Mouse (Mus musculus) urinary bladder, postnatal 10 days (tissue): ENCODE data around the gene Efs.

ENCODE experiments used
- DNase-seq: peaks from one replicate; pipeline ENCODE4 v3.0.0; 2022; ENCODE audit warnings: low spot score

Efs gene

DNA sequence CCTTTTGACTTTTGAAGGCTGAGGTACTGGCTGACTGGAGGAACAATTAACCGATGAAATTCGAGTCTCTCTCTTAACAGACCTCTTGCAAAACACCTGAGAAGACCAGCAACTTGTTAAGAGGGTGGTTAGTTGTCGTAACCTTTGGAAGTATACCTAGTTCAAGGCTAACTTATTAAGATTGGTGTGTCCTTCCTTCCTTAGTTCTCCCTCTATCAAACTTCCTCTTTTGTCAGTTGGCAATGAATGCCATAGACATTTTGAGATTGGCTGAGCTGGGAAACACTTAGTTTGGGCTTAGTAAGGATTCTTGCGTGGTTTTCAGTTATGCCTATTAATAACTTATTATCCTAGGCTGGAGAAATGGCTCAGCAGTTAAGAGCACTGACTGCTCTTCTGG, 57.9 kb downstream of the Efs start:
- DNase-seq = no peak

DNA sequence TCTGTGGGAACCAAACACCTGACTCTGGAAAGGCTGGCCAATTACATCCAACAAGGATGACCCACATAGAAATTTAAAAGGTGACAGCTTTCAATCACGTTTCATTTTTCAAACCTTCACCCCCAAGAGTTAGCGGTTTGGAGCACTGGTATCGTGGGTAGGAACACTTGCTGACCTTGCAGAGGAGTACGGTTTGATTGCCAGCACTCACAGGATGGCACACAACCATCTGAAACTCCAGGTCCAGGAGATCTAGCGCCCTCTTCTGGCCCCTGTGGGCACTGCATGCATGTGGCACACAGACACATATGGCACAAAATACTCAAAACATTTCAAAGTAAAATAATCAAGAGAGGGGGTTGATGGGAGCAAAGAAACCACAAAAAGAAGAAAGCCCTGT, 59.0 kb downstream of the Efs start:
- no peak for DNase-seq
